In genomic region chr9:55228149-55228548, GRCm38 (mm10) we compare ENCODE assay signal across 13 mouse cellular contexts.
"Had no signal": no experiment of that assay in that cellular context is flagged by ENCODE, and none has a peak within 500 bp of the region (broad histone marks: within the 10 kb centered on the region; RNA-seq: fewer than 3 reads in every experiment).

No protein-coding gene starts in this region.

- DNase-seq: left cerebral cortex, postnatal 4 days; lung, adult 2 months; lung, postnatal 36 days; right cerebral cortex, adult 18-20 months; right cerebral cortex, postnatal 25 days; thymus, postnatal 14 days had no signal

- ATAC-seq: lung, postnatal 0 days; midbrain, embryonic 13.5 days had no signal

- H3K9me3 ChIP-seq: limb, embryonic 13.5 days; liver, embryonic 15.5 days; midbrain, embryonic 13.5 days; neural tube, embryonic 15.5 days had no signal

- H3K9ac ChIP-seq: limb, embryonic 13.5 days; liver, embryonic 15.5 days; midbrain, embryonic 13.5 days; neural tube, embryonic 15.5 days had no signal

- H3K4me3 ChIP-seq: limb, embryonic 13.5 days; liver, embryonic 15.5 days; midbrain, embryonic 13.5 days; myocyte; neural tube, embryonic 15.5 days had no signal

- H3K4me1 ChIP-seq: limb, embryonic 13.5 days; liver, embryonic 15.5 days; midbrain, embryonic 13.5 days had no signal

- H3K27ac ChIP-seq: limb, embryonic 13.5 days; liver, embryonic 15.5 days; midbrain, embryonic 13.5 days; neural tube, embryonic 15.5 days; stomach, postnatal 0 days had no signal

- H3K27me3 ChIP-seq: limb, embryonic 13.5 days; liver, embryonic 15.5 days; midbrain, embryonic 13.5 days; neural tube, embryonic 15.5 days had no signal

- H3K4me2 ChIP-seq: limb, embryonic 13.5 days; liver, embryonic 15.5 days; midbrain, embryonic 13.5 days; neural tube, embryonic 15.5 days had no signal
